Mouse (Mus musculus) cerebellum, adult 2 months (tissue): ENCODE results near the gene Aoc2.

Experiments used
- CTCF ChIP-seq: fragments of 200-500 bp; IDR thresholded peaks from 2 replicates; pipeline ENCODE4 v1.5.1; 2011; ENCODE audit warnings: low read depth, mild to moderate bottlenecking, control low read depth, low read length, moderate library complexity, borderline replicate concordance; ENCODE audit not compliant: insufficient read depth
- POLR2A ChIP-seq: fragments of 200-500 bp; IDR thresholded peaks from 2 replicates; pipeline ENCODE4 v1.6.1; 2011; ENCODE audit warnings: low read length, control low read depth, borderline replicate concordance; ENCODE audit not compliant: insufficient read depth

GRCm38 (mm10) chr11:101312150-101312549 is 12.7 kb upstream of the Aoc2 start:
- TF ChIP-seq POLR2A (no peak), CTCF (no peak)
